Mouse (Mus musculus) skeletal muscle tissue, adult 2 months (tissue): Measurements from ENCODE around the gene Scaper.
A peak's percentile ranks its signal among the peaks of the same experiment; 100 is the strongest.

Experiments used
- DNase-seq: peaks from one replicate; pipeline ENCODE4 v3.0.0-alpha.2; 2012; ENCODE audit warnings: low read depth, low spot score

The Scaper gene

GRCm38 (mm10) chr9:55937664-55938617 lies at the start of gene Scaper:
Gene Scaper (minus strand): TSS chr9:55938119.
- peak; percentile 91 for DNase-seq

- DNase-seq: no peak
Measured at GRCm38 (mm10) chr9:55946819-55947218, 8.9 kb upstream of the Scaper start.

- no peak for DNase-seq
Measured at GRCm38 (mm10) chr9:55941356-55941755, 3.4 kb upstream of the Scaper start.

DNA sequence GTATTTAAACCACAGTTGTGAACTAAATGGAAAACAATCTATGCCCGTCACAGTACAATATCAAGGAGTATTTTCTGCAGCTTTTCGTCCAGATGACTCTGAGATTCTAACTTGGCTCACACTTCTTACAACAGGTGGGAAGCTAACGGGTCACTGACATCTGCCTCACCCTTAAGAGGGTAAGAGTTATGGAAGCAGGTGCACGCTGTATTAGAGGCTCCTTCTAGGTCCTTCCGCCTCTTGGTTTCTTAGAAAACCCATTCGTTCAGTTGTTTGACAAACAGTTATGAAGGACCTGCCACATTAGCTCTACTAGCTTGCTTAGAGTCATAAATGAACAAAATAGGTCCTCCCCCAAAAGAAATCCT lies 683 bp upstream of the Scaper start:
- no peak for DNase-seq

DNA sequence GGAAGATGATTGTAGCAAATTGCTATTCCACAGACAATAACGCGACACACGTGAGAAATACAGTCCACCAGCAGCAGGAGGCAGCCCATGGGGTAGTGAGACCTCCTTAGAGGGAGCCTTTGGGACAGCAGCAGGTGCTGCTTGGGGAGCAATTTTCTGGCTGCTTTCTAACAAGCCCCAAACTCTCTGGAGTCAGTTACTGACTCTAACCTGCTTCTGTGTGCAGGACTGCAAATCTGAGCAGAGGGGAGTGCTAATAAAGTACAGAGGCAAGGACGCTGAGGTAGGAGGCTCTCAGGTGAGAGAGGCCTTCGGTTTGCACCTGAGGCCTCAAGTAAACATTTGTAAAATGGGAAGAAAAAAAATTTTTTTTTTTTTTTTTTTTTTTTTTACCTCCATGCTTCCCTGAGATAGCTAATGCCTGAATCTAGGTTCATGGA lies 675 bp downstream of the Scaper start:
- no peak for DNase-seq

GRCm38 (mm10) chr9:55932482-55932881 lies 5.4 kb downstream of the Scaper start:
- DNase-seq: no peak

GRCm38 (mm10) chr9:55918579-55918978 lies 19.3 kb downstream of the Scaper start:
- DNase-seq: no peak

DNA sequence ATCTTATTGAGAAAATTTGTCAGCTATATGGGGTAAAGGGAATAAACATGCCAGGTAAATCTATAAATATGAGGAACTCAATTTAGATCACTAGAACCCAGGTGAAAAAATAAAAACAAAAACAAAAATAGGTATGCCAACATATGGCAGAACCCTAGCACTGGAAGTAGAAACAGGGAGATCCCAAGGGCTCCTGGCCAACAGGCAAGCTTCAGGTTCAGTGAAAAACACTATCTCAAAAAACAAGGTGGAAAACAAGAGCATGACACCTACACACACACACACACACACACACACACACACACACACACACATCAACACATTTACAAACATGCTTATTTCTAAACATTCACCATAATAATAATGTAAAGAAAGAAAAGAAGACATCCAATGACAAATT lies 21.2 kb downstream of the Scaper start:
- DNase-seq: no peak

DNA sequence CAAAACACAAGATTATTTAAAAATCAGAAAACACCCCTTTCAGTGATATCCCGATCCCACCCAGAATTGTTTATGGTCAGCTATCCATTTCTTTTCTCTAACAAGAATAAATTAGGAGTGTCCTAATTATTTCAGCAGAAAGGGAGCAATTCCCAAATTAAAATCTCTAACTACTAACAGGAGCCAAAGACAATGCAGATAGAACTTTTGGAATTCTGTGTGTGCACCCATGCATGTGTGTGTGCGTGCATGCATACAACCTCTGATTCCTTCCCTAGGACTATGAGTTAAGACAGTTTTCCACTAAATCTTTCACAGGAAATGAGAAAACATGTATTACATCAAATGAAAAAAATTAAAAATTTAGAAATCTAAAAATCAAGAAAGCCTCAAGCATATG lies 26.4 kb downstream of the Scaper start:
- no peak for DNase-seq

GRCm38 (mm10) chr9:55902964-55903363 lies 35.0 kb downstream of the Scaper start:
- no peak for DNase-seq

DNA sequence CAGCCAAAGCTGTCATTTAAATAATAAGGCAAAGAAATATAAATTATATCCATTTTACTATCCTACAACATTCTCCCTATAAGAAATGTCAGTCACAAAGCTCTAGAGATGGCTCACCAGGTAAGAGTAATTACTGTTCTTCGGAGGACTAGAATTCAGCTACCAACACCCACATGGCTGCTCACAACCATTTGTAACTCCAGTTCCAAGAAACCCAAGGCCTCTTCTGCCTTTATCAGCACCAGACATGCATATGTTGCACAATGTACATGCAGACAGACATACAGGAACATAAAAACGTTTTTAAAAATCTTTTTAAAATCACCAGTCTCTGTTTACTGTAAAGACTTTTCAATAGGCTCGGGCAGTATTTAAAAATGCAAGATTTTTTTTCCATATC lies 36.3 kb downstream of the Scaper start:
- no peak for DNase-seq

- no peak for DNase-seq
Measured at GRCm38 (mm10) chr9:55900531-55900930, 37.4 kb downstream of the Scaper start.

GRCm38 (mm10) chr9:55878066-55878465 lies 59.9 kb downstream of the Scaper start:
- no peak for DNase-seq

- no peak for DNase-seq
Measured at GRCm38 (mm10) chr9:55789442-55789841, 148.5 kb downstream of the Scaper start.

DNA sequence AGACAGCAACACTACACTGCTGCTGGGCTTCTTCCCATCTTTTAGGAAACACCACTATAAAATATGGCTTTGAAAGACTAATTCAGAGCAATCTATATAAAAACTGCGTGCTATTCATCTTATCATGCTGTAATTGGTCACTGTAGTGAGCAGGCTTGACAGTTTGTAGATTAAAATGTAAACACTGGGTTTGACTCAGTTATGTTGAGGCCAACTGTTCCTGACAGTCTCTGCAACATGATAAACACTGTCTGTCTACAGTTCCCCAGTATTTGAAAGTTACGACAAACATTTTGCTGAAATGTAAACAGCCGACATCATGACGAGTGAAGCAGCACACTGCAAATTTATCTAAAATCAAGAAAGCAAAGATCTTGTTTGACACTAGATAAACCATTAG lies 225.9 kb downstream of the Scaper start:
- DNase-seq: no peak

- DNase-seq: no peak
Measured at GRCm38 (mm10) chr9:55710553-55710952, 227.4 kb downstream of the Scaper start.

DNA sequence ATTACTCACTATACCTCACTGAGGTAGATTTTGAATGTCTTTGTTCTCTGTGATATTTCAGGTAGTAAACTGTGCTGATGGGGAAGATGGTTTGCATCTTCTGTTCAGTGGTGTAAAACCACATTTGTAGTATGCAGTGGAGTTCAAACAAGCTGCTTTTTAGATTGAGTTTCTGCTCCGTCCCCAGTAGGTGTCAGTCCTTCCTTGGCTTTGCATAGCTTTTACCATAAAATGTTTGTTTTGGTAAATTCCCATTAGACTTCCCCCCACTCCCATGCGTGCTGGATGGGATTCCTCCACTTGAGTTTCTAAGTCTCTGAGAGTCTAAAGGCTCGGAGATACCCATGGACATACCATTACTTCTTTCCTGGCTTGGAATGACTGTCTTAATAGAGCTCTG lies 231.3 kb downstream of the Scaper start:
- no peak for DNase-seq

DNA sequence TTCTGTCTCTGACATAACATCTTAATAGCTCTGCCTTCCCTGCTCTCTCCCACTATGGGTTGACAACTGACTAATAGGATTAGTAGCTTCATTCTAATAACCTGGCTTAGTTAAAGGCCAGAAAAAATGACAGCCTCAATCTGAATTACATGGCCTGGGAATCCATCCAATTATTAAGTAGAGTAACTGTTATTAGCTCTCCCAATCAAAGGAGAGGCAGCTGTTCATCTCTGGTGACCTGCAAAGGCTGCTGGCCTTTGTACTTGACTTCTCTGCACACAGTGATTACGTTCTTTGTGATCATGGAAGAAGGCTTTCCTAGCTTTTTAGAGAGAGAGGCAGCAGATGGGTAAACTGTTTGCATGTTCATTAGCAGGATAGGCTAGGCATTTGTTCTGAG lies 242.6 kb downstream of the Scaper start:
- DNase-seq: no peak

DNA sequence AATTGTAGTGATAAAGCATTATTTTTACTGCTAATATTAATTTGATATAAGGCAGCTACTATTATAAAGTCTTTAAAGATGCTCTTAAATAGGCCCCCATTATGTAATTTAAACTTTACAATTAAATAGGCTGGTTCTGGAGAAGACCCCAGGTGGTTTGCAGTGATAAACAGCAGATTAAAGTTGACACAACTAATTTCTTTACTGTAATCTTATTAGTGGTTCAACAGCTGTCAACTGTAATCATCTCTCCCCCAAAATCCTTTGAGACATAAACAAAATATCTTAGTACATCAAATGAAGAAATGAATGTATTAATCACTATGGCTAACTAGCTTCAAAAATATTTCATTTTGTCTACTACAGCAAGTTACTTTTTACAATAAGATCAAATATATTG lies 260.8 kb downstream of the Scaper start:
- DNase-seq: no peak

GRCm38 (mm10) chr9:55646444-55646843 lies 291.5 kb downstream of the Scaper start:
- DNase-seq: no peak

- no peak for DNase-seq
Measured at GRCm38 (mm10) chr9:55626990-55627389, 310.9 kb downstream of the Scaper start.

DNA sequence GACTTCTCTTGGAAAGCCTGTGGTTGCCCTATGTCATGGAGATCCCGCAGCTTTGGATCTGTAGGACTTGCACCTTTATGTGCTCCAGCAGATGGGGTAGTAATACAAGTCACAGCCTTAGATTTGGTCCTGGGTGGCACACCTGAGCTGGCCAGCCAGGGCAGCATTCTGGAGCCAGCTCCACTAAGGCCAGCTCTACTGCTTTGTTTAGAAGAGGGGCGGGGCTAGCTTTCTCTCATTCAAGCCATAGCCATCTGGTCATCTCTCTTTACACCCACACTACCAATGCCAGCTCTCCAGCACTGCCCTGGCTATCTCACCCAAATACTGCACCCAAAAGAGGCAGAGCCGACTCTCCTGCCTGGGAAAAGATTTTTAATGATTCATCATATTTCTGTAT lies 323.2 kb downstream of the Scaper start:
- no peak for DNase-seq

GRCm38 (mm10) chr9:55609751-55610150 lies 328.2 kb downstream of the Scaper start:
- DNase-seq: no peak
